Mouse (Mus musculus) inflammation-experienced regulatory T-cells, adult 6 months (primary cell): ENCODE results near the gene Gm17783. TPM values are rescaled to one million over a fixed set of nuclear protein-coding genes. Genes with fewer than 3 reads are reported as not detected.
"Not testable (repeated sequence)": the region's sequence is repeated elsewhere in the genome, so short reads cannot be mapped to it uniquely, and the experiment has no call there.

ENCODE experiments used
- ATAC-seq: one replicate; pipeline ENCODE4 v1.8.0; 2017
- polyA plus RNA-seq, 3 experiments: library from polyadenylated mRNA; unstranded; fragments of 100-300 nt; shearing (Covaris generic); gene quantifications; one replicate each; pipeline ENCODE4 v1.2.1; 2017

Gene Gm17783
- not detected for polyA plus RNA-seq

DNA sequence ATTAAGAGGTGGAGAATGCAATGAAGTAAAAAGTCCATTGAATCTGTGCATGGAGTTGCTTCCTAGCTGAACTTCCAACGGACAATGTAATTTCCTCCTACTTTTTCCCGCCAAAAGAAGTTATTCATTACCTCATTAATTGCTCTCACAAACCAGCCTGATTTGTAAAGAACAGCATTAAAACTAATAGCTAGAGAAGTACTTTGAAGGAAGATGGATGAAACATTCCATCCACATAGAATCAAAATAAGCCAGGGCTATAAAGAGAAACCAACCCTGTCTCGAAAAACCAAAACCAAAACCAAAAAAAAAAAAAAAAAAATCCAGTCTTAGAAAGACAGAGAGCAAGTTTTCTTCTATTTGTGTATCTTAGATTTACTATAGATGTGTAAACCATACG lies at the start of gene Gm17783:
Gm17783 (minus strand) TSS at position 101 of the 400 bp plus-strand sequence.
- no peak for ATAC-seq

DNA sequence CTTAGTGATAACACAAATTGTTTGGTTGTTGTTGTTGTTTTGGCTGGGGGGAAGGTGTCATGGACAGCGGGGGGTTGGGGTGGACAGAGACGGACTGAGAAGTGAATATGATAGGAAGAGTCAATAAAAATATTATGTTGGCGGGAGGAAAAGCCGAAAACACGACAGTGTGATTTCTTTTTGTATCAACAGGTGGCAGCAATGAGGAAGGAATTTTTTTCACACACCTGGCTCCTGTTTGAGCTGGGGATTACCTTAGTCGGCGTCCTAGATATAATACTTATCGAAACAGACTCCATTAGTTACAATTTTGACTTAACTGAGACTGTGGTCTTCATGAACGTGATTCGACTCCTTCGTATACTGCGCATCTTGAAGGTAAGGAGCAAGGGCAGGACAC lies 48.0 kb upstream of the Gm17783 start:
- ATAC-seq, result no peak

DNA sequence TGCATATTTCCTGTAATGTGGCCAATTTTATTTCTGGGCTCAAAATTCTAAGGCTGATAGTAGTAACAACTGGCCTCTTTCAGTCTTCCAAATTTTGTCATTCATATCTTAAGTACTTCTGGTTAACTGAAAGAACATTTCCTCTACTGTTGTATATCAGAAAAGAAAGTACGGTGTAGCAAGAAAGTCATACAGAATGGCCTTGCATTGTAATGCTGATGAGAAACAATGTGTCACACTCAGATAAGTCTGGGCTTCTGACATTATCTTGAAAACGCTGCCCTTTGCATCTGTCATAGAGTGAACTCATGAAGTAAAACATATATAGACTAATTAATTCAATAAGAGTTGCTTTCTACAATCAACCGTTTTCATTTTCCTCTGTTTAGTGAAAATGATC lies 40.5 kb upstream of the Gm17783 start:
- no peak for ATAC-seq

DNA sequence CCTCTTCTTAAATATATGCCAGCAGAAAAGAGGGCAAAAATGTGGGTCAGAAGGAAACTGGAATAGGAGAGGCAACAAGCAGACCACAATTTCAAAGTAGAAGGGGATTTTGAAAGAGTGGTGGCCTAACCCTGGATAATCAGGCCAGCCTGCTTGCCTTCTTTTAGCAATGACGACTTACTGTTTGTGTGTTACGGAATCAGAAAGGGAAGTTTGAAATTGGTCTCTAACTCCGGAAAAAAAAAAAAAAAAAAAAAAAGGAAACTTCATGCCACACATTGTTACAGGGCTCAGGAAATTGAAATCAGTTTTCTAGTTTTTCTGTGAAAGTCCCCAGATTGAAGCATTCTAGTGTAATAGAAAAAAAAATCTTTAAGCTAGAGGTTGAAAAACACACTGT lies 29.9 kb upstream of the Gm17783 start:
- no peak for ATAC-seq

DNA sequence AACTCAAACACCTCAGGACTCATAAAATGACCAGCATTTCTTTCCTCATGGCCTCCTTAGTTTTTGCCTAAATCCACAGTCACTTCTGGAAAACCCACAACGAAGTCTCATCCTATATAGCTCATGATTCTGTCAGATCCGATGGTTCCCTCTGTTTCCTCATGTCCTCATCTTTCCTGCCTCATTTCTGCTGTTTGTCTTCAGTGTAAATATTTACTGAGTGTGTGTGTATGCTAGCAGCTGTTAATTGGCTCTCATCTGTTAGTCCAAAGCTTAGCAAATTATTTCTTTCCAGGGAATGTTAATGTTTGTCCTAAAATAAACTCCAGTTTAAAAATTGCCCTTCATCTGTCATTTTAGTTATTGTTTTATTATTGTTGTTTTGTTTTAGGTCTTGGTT lies 19.7 kb upstream of the Gm17783 start:
- no peak for ATAC-seq

DNA sequence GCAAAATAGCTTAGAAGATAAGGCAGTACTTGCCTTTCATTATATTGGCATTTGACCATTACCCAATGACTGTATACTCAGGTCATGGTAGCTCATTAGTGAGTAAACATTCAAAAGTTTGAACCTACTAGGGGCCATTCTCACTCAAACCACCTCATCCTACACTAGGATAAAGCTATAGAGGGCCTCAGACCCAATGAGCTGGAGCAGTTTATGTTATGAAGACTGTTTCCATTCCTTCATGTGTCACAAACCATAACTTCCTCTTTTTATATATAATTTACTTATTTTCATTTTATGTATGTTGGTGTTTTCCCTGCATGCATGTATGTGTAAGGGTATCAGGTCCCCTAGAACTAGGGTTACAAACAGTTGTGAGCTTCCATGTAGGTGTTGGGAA lies 16.1 kb upstream of the Gm17783 start:
- ATAC-seq, result no peak

DNA sequence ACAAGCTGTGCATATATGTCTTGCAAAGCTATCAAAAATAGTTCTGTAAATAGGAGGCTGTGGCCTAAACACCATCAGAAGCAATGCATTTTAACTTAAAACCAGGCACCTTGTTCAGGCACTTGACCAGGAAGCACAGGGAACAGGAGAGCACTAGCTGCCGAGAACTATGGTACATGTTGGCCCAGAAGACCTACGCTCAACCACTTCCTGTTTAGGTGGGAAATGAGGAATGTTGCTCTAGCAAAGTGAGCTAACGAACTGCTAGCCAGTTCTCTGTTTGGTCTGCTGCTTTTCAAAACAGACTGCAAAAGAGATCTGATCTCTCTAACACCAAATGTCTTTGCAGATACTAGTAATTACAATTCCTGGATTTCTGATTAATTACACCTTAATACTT lies 12.5 kb upstream of the Gm17783 start:
- ATAC-seq, result peak; percentile 38

DNA sequence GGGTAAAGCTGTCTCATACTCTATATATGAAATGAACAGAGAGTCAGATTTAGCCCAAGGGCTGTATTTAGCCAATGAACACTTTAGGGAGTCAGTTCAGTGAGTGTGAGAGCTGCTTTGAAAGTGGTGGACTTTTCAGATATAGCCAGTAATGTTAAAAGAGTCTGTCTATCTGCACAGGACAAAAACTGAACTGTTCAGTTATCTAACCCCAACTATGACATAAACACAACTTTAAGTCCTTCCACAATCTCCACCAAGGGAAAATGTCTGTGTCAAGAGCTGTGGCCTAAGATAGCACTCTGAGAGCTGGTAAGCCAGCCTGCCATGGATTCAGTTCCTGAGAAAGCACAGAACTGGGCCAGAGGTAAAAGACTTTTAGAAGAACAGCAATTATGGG lies 10.3 kb upstream of the Gm17783 start:
- ATAC-seq, result no peak

DNA sequence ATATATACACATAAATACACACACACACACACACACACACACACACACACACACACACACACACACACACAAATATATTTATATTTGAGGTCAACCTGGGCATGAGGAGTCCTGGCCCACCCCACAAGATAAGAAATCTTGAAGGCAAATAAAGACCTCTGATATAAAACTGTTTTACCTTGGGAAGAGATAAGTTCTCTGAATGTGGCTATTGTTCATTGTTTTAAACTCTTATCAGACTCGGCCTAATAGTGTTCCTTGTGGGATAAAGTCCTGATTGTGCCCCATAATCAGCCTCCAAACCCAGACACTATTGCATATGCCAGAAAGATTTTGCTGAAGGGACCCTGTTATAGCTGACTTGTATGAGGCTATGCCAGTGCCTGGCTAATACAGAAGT lies 6.5 kb upstream of the Gm17783 start:
- not testable (repeated sequence) for ATAC-seq

DNA sequence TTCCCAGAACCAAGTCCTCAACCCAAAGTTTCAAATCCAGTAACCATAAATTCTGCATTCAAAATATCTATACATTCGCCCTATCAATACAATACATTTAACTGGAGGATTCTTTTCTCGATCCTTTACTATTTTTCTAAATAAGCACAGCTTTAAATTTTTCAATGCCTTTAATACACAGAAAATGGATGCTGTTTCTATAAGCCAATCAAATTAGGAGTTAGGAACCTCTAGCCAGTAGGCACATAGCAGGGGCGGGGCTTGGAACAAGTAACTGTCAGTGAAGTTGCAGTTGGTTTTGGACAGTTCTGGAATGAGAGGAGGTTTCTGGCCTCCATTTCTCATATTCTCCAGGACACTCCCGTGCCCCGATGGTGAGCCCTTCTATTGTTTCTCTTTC lies 3.2 kb upstream of the Gm17783 start, which contains the start of gene Slc9c1:
Slc9c1 (plus strand) TSS at position 301 of the 400 bp plus-strand sequence.
- ATAC-seq, result no peak

DNA sequence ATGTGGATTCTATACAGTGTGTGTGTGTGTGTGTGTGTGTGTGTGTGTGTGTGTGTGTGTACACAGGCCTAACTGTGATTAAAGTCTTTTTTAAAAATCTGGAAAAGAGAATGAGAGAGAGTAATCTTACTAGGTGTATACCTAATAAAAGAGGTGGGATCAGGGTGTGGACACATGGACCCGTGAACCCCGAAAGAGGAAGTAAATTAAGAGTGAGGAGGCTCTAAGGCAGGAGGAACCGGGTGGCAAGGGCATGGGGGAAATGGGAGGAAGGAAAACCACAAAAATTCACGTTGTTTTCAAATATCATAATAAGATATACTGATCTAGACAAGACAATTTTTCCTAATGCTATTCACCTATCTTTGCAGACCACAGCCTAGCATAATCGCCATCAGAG lies 6.3 kb downstream of the Gm17783 start:
- no peak for ATAC-seq

DNA sequence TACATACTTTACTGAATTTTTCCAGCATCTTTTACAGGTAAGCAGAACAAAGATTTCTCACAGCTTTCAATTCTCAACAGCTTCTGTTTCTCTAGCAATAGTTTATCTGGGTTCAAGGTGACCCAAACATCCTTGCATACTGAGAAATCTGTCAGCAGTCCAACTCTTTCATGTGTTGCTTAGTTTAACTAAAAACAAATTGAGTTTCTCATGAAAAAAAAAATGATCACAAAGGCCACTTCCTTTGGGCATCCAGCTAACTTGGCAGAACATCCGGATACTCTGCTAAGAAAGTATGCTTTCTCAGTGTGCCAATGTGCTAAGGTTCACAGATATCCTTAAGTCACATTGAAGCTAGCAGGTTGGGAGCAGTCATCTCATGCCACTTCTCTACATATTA lies 36.5 kb downstream of the Gm17783 start:
- ATAC-seq, result no peak

DNA sequence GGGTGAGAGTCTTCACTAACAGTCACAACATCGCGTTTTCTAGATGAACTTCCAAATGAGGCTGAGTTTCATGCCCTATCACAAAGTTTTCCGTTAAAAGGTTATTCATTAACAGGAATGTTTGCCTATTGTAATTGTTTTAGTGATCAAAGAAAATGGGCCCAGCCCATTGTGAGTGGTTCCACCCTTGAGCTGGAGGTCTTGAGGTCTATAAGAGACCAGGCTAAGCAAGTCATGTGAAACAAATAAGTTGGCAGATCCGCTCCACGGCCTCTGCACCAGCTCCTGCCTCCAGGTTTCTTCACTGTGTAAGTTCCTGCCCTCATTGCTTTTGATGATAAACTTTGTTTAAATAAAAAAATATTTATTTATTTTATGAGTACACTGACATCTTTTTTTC lies 38.9 kb downstream of the Gm17783 start, which contains the start of gene Gm609:
Gm609 (minus strand) TSS at position 43 of the 400 bp plus-strand sequence.
- no peak for ATAC-seq

DNA sequence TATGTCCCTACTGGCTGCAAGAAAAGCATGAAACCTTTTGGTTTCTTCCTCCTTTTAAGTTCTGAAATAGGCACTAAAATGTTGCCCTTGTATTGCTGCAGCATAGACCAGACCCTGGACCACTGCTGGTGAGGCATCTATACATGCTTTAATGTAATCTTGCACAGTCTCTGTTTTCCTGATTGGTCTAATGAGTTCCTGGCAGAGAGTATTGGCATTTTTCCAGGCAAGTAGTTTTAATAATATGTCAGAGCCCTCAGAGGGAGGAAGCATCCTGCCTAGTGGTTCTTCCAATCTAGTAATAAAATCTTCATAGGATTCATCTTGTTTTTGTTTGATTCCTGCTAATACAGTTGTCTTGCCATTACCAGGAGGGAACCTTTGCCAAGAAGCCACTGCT lies 54.9 kb downstream of the Gm17783 start:
- no peak for ATAC-seq

DNA sequence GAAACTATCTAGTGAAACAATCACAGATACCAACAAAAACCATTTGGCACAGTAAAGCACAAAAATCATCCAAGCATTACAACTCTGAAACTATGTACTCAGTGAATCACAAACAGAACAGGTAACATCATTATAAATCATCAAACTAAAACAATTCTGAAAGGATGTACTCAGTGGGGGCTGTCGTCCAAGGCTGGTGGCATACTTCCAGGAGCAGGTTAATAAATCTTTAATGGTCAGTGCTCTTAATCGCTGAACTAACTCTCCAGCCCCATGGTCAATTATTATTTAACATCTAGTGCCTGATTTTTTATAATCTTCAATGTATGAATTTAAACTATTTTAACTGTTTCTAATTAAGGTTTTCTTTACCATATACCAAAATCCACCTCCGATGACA lies 60.0 kb downstream of the Gm17783 start:
- not testable (repeated sequence) for ATAC-seq

Other genes starting within 250 kb of the Gm17783 start
- gene Cd200, start 123.0 kb downstream of the Gm17783 start, polyA plus RNA-seq, result 100 to 1,000 TPM in 2 of 3 experiments, 10 to 100 TPM in 1; 84.4 to 386 (median 244) TPM
- not detected for gene Gm609, start 39.1 kb downstream of the Gm17783 start, polyA plus RNA-seq
- not detected for gene Slc9c1, start 3.3 kb upstream of the Gm17783 start, polyA plus RNA-seq
- gene Gcsam, start 78.3 kb upstream of the Gm17783 start, polyA plus RNA-seq, result under 1 TPM in 1 of 3 experiments, not detected in 2; 0.23 TPM
- not detected for gene BC016579, start 122.0 kb upstream of the Gm17783 start, polyA plus RNA-seq
- gene Tmprss7, start 161.6 kb upstream of the Gm17783 start, polyA plus RNA-seq, result not detected
- 1 to 10 TPM in 1 of 3 experiments, under 1 TPM in 1, not detected in 1; 0.55 to 1.1 TPM for gene Tagln3, start 192.6 kb upstream of the Gm17783 start, polyA plus RNA-seq
- 10 to 100 TPM; 22.7 to 25.9 (median 24.1) TPM for gene Abhd10, start 210.9 kb upstream of the Gm17783 start, polyA plus RNA-seq